Mouse (Mus musculus) heart, embryonic 14.5 days (tissue): Measurements from ENCODE around the gene Phf5a. TPM values are rescaled to one million over a fixed set of nuclear protein-coding genes. Genes with fewer than 3 reads are reported as not detected.

Experiments
- ATAC-seq: fragments of 200-750 bp; cut with Nextera tagmentation; 2 replicates; pipeline ENCODE4 v1.8.0; 2017; ENCODE audit warnings: low read depth, moderate TSS enrichment; ENCODE audit not compliant: insufficient number of reproducible peaks, insufficient read depth, low FRiP score
- H3K27ac ChIP-seq, 2 experiments: fragments of 200-500 bp in 1 of 2; fragments of 300-500 bp in 1 of 2; sonication (generic) in 1 of 2; replicated peaks in 1 of 2; 2 replicates each; pipeline ENCODE4 v1.5.1; 2012 to 2014; ENCODE audit warnings: low read depth in 2 of 2, low read length in 2 of 2, control low read depth in 1 of 2, mild to moderate bottlenecking in 1 of 2, mixed read lengths in 1 of 2; ENCODE audit not compliant: control insufficient read depth in 1 of 2, insufficient read depth in 1 of 2
- H3K27me3 ChIP-seq: fragments of 300-500 bp; sonication (generic); 2 replicates; pipeline ENCODE4 v1.6.1; 2014; ENCODE audit warnings: mild to moderate bottlenecking, low read length, control low read depth; ENCODE audit not compliant: control insufficient read depth, insufficient read depth
- H3K36me3 ChIP-seq: fragments of 300-500 bp; sonication (generic); 2 replicates; pipeline ENCODE4 v1.6.1; 2014; ENCODE audit warnings: mild to moderate bottlenecking, control low read depth, low read length, mixed read lengths; ENCODE audit not compliant: control insufficient read depth, insufficient read depth
- H3K4me1 ChIP-seq, 2 experiments: fragments of 200-500 bp in 1 of 2; fragments of 300-500 bp in 1 of 2; sonication (generic) in 1 of 2; 2 replicates each; pipeline ENCODE4 v1.6.1; 2012 to 2014; ENCODE audit warnings: low read length in 2 of 2, control low read depth in 1 of 2, mixed read lengths in 1 of 2; ENCODE audit not compliant: control insufficient read depth in 2 of 2, insufficient read depth in 2 of 2
- H3K4me2 ChIP-seq: fragments of 300-500 bp; sonication (generic); 2 replicates; pipeline ENCODE4 v1.6.1; 2014; ENCODE audit warnings: mild to moderate bottlenecking, low read length
- H3K4me3 ChIP-seq, 2 experiments: fragments of 200-500 bp in 1 of 2; fragments of 300-500 bp in 1 of 2; sonication (generic) in 1 of 2; 2 replicates each; pipeline ENCODE4 v1.5.1; 2012 to 2014; ENCODE audit warnings: low read length in 2 of 2, mild to moderate bottlenecking in 2 of 2, control low read depth in 1 of 2, low read depth in 1 of 2, moderate library complexity in 1 of 2; ENCODE audit not compliant: control insufficient read depth in 1 of 2, insufficient read depth in 1 of 2
- H3K9ac ChIP-seq: fragments of 300-500 bp; sonication (generic); 2 replicates; pipeline ENCODE4 v1.6.1; 2014; ENCODE audit warnings: mild to moderate bottlenecking, low read length
- H3K9me3 ChIP-seq: fragments of 300-500 bp; sonication (generic); 2 replicates; pipeline ENCODE4 v1.6.1; 2016; ENCODE audit warnings: low read length, control low read depth; ENCODE audit not compliant: control insufficient read depth
- WGBS: fragments of 180-500 bp; shearing (Covaris S2); extraction: QIAGEN DNeasy Blood & Tissue Kit; methylation state at CpG from one replicate; pipeline ENCODE4 v1.1.7; 2014; 5-methylcytosine and 5-hydroxymethylcytosine counted together
- polyA plus RNA-seq: library from polyadenylated mRNA; unstranded; fragments of >200 nt; fragmentation: Nextera tagmentation; extraction: Ambion mirVana; gene quantifications from 2 replicates; pipeline ENCODE4 v1.2.1, GENCODE M21; 2014

The Phf5a gene
- polyA plus RNA-seq, 1 experiment from 2014 or later: 106 TPM

DNA sequence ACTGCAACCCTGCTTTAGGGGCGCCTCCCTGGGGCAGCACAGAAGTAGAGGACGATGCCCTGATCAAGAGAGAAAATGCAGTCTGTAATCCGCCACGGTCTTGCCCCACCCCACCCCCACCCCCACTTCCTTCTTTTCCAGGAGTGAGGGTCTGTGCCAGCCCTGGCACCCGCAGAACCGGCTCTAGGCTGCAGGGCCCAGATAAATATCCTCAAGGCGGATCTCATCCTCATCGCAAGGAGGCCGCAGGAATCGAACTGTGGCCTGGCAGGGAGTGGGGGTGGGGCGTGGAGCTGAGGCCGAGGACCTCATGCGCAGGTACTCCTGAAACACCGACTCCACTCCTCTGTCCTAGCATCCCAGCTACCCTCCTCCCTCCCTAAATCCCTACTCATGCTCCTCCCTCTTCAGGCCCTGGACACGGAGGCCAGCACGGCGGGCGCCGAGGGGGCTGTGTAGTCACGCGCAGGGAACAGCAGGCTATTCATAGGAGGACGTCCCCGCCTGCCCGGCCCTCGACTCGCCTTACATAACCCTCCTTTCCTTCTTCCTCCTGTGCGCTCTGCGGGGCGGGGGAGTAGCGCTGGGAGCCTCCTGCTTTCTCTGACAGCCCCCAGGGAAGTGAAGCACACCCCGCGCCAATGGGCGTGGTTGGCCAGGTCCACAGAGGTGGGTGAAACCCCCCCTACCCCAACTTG lies 35.4 kb downstream of the Phf5a start:
- Histone ChIP-seq H3K36me3 (no peaks in the 10 kb centered on the region), H3K4me2 (peak overlapping the region; percentile 73), H3K27me3 (no peaks in the 10 kb centered on the region), H3K27ac (peak overlapping the region; percentile 42 to 62; a peak in 2 of 4 replicates), H3K4me3 (peak overlapping the region; percentile 36 to 43), H3K4me1 (peaks cover 31 to 50% of the 10 kb centered on the region in 2 experiments), H3K9me3 (no peaks in the 10 kb centered on the region), H3K9ac (peak overlapping the region; percentile 68)
- peak; percentile 82 for ATAC-seq
- 4% methylated on average over 33 of the region's 33 CpGs for WGBS

DNA sequence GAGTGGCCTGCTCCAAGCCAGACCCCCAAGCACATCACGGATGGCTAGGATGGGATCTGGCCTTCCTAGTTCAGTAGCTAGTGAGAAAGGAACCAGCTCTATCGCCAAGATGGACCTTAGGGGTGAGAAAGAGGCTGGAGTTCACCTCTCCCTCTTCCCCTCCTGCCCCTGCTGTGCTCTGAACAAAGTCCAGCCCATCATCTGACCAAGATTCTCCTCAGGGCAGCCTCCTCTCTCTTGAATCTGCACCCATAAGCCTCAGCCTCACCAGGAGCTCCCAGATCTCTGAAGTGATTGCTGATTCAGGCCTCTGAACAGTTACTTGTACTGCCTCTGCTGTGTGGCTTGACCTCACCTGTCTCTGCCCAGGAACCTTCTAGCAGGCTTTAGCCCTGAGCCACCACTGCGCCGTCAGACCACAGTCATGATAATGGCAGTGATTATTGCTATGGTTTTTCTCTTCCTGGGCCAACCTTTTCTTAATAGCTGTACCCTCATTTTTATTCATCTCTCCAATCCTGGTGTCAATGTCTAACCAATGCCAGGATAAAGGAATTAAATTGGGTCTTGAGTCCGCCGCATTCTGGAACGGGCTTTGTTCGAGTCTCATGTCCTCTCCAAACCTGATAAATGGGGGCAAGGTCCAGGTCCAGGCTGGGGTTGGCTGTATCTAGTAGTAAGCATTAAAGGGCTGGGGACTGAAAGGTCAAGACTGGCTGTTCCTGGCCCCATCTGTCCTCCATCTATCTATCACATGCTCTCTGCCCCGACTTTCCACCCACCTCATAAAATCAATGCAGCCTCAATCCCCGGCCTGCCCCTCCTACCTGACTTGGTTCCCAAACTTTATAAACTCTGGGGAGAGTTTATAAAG lies 36.5 kb downstream of the Phf5a start:
- no peak for ATAC-seq
- H3K9me3 ChIP-seq: no peaks in the 10 kb centered on the region
- no peak overlapping the region for H3K27ac ChIP-seq
- no peaks in the 10 kb centered on the region for H3K27me3 ChIP-seq
- H3K4me1 ChIP-seq: peaks cover 31 to 53% of the 10 kb centered on the region in 2 experiments
- WGBS: 76% methylated on average over 10 of the region's 10 CpGs
- no peaks in the 10 kb centered on the region for H3K36me3 ChIP-seq
- peak overlapping the region in 1 of 2 experiments; percentile 36; a peak in 1 of 4 replicates for H3K4me3 ChIP-seq
- H3K4me2 ChIP-seq: no peak overlapping the region
- H3K9ac ChIP-seq: peak overlapping the region; percentile 68

DNA sequence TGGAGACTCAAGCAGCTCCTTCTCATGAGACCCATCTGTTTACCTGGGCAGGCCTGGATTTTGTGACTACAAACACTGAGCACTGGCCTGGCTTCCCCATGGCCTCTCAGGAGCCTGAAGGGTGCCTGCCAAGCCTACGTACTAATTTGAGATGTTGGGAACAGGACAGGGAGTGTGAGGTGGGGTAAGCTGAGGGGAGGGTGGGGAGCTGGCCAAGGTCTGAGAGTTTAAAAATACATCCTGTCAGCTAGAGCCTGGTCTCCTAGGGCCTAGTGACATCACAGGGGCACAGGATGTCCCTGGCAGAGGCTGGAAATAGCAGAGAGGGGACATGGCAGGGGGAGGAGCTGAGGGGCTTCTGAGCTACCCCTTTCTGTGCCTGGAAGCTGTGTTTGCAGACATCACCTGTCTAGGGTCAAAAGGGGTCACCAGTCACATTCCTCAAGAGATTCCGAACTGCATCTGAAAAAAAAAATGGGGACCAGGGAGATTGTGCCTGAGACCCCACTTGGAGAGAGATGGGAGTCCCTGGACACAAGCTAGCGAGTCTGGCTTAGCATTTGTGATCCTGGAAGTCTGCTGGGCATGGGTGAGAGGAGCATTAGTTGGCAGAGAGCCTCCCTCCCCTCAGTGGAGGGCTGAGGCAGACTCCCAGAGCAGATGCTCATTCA lies 37.4 kb downstream of the Phf5a start:
- Histone ChIP-seq H3K9ac (peak overlapping the region; percentile 5; the same call in 1 of the 2 replicates), H3K4me2 (no peak overlapping the region), H3K4me3 (no peak overlapping the region), H3K27ac (peak overlapping the region; percentile 26 to 64; a peak in 3 of 4 replicates), H3K36me3 (no peaks in the 10 kb centered on the region), H3K4me1 (peaks cover 23 to 44% of the 10 kb centered on the region in 2 experiments), H3K9me3 (no peaks in the 10 kb centered on the region), H3K27me3 (no peaks in the 10 kb centered on the region)
- WGBS: 50% methylated on average over 3 of the region's 3 CpGs
- ATAC-seq: no peak; the same call in 1 of the 2 replicates

DNA sequence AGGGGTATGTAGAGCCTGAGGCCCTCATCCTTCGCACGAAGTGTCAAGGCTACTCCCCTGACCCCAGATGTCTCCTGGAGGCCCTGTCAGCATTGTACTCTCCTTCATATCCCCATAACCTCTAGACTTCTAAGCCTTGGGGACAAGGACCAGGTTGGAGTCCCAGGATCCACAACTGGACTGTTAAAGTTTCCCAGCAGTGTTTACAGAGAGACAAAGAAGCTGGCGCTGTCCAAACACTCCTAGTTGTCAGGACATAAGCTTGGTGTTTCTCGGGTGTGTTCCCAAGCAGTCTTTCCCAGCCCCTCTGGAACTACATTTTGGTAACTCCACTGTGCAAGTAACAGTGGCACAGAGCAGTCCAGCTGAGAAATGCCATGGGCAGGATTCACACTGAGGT lies 38.2 kb downstream of the Phf5a start:
- H3K4me2 ChIP-seq: no peak overlapping the region
- ATAC-seq: no peak
- no peaks in the 10 kb centered on the region for H3K9me3 ChIP-seq
- H3K9ac ChIP-seq: no peak overlapping the region
- H3K4me1 ChIP-seq: peaks cover 19 to 39% of the 10 kb centered on the region in 2 experiments
- no peaks in the 10 kb centered on the region for H3K27me3 ChIP-seq
- no peak overlapping the region for H3K27ac ChIP-seq
- H3K4me3 ChIP-seq: no peak overlapping the region
- no peaks in the 10 kb centered on the region for H3K36me3 ChIP-seq
- 75% methylated on average over 4 of the region's 4 CpGs for WGBS

DNA sequence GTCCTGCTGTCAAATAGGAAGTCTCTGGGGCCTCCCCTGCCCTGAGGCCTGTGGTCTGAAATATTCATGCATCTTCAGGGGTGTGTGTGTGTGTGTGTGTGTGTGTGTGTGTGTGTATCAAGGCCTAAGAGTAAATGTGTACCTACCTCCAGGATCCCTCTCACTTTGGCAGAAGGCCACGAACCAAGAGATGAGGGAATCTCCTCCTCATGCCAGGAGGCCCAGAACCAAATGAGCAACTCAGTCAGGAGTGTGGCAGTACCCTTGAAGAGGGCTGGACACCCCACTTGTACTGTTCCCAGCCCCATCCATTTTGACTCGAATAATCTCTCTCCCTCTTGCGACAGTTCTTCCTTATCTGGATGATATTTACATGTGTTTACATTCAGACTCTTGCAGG lies 39.5 kb downstream of the Phf5a start:
- H3K4me1 ChIP-seq: peaks cover 19 to 38% of the 10 kb centered on the region in 2 experiments
- no peak for ATAC-seq
- H3K27me3 ChIP-seq: no peaks in the 10 kb centered on the region
- H3K36me3 ChIP-seq: peaks cover 3% of the 10 kb centered on the region; the same call in 1 of the 2 replicates
- H3K27ac ChIP-seq: no peak overlapping the region
- no peak overlapping the region for H3K4me3 ChIP-seq
- no peak overlapping the region for H3K4me2 ChIP-seq
- no peak overlapping the region for H3K9ac ChIP-seq
- WGBS: 75% methylated on average over 3 of the region's 3 CpGs
- H3K9me3 ChIP-seq: no peaks in the 10 kb centered on the region

DNA sequence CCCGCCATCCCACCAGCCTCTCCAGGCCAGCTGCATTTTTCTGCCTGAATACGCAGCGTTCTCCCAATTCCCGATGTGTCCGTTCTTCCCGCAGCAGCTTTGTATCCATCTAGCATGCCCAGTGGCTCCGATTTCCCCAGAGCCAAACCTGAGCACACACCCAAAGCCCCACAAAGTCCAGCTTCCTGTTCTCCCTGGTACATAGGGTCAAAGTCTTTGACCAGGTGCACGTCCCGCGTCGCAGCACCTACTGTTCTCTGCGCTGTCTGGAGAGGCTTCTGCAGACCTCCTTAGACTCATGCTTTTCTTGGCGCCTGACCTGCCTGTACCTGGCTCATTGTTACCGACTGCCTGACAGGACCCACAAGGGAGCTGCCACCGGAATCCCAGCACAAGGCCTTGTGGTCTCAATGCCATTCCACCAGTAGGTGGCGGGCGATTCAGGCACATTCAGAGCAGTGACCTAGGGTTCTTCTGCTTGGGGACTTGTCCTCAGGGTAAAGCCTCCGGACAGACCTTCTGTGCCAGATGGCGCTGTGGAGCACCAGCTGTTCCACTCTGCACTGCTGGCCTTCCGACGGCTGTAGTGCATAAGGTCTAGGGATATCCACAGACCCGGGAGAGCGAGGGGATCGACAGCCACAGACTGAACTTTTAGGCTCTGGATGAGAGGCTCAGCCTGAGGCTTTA lies 40.4 kb downstream of the Phf5a start:
- Histone ChIP-seq H3K4me2 (peak overlapping the region; percentile 28; the same call in 1 of the 2 replicates), H3K36me3 (peaks cover 13% of the 10 kb centered on the region), H3K4me1 (peaks cover 13 to 31% of the 10 kb centered on the region in 2 experiments), H3K27me3 (no peaks in the 10 kb centered on the region), H3K9me3 (no peaks in the 10 kb centered on the region), H3K9ac (peak overlapping the region; percentile 18; the same call in 1 of the 2 replicates), H3K27ac (no peak overlapping the region), H3K4me3 (no peak overlapping the region)
- WGBS: 13% methylated on average over 24 of the region's 24 CpGs
- peak; percentile 68 for ATAC-seq

DNA sequence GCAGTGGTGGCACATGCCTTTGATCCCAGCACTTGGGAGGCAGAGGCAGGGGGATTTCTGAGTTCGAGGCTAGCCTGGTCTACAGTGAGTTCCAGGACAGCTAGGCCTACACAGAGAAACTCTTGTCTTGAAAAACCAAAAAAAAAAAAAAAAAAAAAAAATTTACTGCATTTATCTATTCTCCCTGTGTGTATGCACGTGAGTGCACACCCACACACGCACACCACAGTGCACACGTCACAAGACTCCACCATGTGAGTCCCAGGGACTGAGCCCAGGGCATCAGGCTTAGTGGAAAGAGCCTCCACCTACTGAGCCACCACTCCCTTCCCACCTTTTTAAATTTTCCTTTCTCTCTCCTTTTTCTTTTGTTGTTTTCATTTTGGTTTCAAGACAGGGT lies 41.2 kb downstream of the Phf5a start:
- peaks cover 9 to 23% of the 10 kb centered on the region in 2 experiments for H3K4me1 ChIP-seq
- ATAC-seq: no peak
- H3K36me3 ChIP-seq: peaks cover 20% of the 10 kb centered on the region
- no peaks in the 10 kb centered on the region for H3K27me3 ChIP-seq
- H3K9me3 ChIP-seq: no peaks in the 10 kb centered on the region
- H3K9ac ChIP-seq: no peak overlapping the region
- no peak overlapping the region for H3K4me2 ChIP-seq
- WGBS: 94% methylated on average over 4 of the region's 4 CpGs
- H3K4me3 ChIP-seq: no peak overlapping the region
- no peak overlapping the region for H3K27ac ChIP-seq
